Mouse (Mus musculus) brain, adult 2 months (tissue): ENCODE results near the gene Pwp2.
A peak's percentile ranks its signal among the peaks of the same experiment; 100 is the strongest.
"Not testable (repeated sequence)": the region's sequence is repeated elsewhere in the genome, so short reads cannot be mapped to it uniquely, and the experiment has no call there.

Experiments used
- DNase-seq: peaks from one replicate; pipeline ENCODE4 v3.0.0; 2011; ENCODE audit warnings: low read depth, low spot score

Gene Pwp2

DNA sequence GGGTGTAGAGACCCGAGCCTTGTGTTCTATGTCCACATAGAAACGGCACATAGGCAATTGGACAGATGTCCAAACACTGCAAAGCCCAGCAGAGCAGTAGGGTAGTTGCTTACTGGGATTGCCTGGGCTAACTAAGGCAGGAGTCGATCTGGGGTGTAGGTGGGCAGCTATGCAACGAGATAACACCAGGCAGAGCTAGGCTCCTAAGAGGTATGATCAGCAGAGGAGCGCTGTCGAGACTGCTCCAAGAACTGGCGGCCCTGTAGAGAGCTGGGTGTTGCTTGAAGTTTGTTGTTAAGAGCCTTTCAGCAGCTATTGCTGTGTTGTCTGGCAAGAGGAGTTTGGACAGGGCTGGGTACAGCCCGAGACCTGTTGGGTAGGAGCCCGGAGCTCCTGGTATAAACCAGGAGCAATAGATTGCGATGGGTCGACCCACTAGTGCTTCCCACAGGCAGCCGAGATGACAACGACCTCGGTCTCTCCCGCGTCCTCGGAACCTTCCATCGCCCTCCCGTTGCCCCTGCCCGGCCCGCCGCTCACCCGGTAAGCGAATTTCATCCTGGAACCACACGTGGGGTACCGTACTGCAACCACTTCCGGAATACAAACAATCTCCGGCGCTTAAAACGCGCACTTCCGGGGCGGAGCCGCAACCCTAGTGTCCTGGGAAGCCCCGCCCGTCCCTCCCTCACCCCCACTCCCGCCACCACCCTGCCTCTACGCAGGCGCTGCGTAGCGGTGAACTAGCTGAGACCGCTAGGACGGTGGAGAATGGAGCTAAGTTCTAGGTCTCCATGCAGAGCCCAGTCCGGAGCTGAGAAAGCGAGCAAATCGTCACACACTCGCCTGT, at the start of gene Pwp2:
Gene Pwp2 (minus strand): TSS at position 619 of the 850 bp plus-strand sequence.
- DNase-seq = peak; percentile 98

DNA sequence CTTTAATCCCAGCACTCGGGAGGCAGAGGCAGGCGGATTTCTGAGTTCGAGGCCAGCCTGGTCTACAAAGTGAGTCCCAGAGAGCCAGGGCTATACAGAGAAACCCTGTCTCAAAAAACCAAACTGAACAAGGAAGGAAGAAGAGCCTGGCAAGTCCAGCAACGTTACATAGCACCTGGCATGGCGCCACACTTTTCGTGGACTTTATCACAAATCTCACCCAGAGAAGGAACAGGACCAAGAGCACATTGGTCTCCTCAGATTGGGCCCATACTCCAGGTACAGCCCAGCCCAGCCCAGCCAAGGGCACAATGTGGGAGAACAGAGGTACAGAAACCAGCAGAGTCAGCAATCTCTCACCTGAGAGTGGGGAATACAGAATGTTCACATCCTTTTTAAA, 48.8 kb upstream of the Pwp2 start:
- no peak for DNase-seq

DNA sequence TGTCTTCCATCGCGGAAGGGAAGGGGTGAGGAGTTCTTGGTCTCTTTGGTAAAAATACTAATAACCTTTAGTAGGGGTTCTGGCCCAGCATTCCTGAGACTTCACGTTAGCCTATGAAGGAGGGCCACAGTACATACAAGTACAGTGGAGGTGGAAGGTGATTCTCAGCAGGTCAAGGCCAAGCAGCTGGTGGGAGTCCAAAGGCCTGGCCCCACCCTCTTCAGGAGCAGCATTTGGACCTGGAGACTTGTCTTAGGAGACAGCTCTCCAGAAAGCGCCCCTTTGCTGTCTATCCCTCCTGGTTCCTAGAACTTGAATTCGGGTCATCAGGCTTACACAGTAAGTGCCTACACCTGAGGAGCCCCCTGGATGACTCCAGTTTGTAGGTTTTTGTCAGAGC, 48.2 kb upstream of the Pwp2 start:
- DNase-seq = no peak

DNA sequence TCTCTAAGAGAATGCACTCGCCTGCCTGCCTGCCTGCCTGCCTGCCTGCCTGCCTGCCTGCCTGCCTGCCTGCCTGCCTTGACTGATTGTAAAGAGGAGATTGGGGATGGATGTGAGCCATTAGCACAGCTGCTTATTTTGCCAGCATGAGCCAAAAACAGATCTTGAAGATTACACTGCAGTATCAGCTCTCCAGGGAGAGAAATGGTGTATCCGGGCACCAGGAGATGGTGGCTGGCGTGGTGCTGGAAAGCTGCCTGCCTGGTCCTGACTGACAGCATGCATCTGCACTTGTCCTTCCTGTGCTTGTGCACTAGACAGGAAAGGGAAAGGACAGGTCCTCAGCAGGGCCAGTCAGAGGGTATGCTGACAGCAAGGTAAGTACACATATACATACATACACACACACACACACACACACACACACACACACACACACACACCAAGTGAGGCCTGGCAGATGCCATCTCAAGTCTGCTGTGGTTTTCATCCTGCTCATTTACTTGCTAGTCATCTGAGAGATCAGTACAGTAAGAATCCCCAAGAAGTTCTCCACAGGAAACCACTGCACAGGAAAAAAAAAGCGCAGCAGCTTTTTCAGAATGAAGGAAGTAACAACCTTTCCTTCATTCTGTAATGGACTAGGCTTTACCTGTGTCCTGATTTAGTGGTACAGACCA, 47.5 kb upstream of the Pwp2 start:
- peak; percentile 68 for DNase-seq

DNA sequence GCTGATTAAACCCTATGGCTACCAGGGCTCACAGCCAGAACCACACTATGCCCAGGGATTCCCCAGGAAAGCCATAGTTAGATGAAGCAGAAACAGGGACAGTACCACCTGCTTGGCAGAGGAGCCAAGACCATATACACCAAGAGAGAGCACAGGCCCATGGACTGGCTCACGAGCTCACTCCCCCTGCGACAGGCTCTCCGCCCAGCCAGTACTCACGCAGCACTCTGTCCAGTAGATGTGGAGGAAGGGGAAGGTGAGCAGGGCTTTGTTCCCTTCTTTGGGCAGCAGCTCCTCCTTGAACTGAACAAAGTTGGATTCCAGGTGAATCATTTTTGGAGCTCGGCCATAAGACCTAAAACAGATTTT, 43.6 kb upstream of the Pwp2 start:
- DNase-seq = no peak

DNA sequence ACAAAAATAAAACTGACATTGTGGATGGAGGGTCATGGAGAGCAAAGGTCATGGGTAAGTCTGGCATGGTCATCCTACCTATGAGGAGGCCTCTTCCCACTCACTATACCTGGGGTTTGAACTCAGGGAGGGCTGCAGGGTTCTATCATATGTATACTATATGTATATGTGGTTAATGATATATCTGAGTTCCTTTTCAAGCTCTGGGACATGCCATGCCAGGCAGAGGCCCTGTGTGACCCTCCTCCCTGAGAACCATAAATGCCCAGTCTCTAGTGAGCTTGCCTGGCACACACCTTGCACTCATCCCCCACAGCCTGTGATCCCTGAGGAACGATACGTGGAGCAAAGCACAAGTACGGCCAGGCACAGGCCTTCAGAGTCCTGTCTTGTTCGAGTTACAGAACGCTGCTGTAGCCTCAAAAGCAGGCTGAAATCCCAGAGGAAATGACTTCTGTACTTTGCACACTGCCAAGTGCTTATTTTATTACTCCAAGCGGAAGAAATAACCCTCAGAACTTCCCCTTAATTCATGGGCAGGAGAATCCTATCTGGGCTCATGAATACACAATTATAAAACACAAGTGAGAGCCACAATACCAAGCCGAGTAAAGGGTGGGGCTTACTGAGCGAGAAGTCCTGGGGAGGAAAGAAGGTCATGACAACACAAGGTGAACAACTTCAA, 43.1 kb upstream of the Pwp2 start:
- no peak for DNase-seq

DNA sequence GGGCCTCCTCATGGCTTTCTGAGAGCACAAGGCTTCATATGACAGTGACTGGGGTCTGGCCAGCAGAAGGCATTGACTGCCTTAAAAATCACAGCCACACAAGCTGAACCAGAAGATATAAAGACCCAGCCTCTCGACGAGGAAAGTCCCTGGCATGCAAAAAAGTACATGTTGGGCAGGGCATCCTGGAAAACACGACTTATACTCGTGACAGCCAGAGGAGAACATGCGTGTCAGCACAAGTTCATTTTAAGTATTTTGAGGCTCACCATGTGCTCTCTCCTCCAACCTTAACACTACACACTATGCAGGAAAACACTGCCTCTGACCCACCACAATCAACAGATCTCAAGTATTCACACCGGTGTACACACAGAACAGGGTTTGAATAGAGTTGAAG, 39.2 kb upstream of the Pwp2 start:
- no peak for DNase-seq

DNA sequence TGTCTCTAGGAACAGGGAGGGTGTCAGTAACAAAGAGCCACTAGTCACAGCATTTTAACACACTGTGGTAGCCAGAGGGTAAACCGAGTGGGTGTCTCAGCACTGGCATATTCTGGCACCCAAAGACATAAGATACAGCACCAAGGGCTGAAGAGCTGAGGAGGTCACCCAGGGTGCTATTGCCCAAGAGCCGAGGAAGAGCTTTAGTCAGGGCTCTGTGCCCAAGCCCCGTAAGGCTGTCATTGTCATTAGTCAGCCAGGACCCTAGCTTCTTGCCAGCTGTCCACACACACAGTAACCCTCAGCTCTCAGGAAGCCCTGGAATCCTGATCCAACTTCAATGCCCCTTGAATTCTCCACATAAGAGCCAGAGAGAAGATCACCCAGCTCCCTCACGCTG, 38.0 kb upstream of the Pwp2 start:
- DNase-seq = no peak

GRCm38 (mm10) chr10:78221315-78221714, 36.4 kb upstream of the Pwp2 start:
- peak; percentile 51 for DNase-seq

- DNase-seq = peak; percentile 67
These were observed 34.6 kb upstream of the Pwp2 start for GRCm38 (mm10) chr10:78219528-78219927.

DNA sequence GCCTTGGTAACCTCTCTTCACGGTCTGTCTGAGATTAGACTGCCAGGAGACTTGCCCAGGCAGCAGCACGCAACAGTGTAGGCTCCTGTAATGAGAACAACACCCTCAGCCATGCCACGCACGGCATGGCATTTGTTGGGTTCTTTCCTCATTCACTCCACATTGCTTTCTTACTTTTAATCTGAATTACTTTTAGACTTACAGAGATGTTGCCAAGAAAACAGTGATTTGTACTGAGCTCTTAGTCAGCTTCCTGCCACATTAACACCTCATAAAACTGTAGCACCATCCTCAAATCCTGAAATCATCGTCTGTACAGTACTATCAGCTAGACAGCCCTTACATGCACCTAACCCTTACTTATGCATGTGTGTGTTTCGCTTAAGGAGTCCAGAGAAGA, 33.6 kb upstream of the Pwp2 start:
- DNase-seq = peak; percentile 62

GRCm38 (mm10) chr10:78216376-78217083, 31.6 kb upstream of the Pwp2 start:
- DNase-seq = no peak

GRCm38 (mm10) chr10:78214371-78214770, 29.4 kb upstream of the Pwp2 start:
- peak; percentile 77 for DNase-seq

DNA sequence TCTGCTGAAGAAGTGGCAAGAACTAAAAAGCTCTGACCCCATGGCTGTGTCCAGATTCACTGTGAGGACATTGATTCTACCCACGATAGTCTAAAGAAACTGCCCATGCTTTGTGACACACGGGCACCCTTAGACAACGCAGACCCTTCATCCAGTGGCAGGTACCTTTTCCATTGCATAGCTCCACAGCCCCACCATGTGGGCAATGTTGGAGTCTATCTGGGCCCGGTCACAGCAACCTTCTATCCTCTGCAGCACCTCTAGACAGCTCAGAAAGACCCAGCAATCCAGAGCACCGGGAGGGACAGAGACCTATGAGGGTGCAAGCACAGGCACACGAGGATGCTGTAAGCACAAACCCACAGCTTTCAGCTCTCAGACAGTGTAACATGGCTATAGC, 26.4 kb upstream of the Pwp2 start:
- DNase-seq = no peak

DNA sequence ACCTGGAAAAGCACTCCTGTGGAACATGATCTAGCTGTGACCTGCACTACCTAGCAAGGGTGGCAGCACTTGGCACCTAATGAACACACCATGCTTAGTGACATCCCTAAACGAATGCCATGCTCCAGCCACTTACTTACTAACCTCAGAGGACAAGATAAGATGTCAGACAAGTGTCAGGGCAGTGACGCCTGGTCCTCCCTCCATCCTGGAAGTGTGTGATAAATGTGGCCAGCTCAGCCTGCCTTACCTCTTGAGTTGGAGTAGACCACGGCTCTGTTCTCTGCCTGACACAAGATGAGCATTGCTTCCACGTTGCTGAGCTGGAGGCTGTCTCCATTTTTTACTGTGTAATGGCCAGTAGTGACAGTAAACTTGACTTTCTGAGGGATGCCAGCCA, 16.2 kb upstream of the Pwp2 start:
- DNase-seq = no peak

DNA sequence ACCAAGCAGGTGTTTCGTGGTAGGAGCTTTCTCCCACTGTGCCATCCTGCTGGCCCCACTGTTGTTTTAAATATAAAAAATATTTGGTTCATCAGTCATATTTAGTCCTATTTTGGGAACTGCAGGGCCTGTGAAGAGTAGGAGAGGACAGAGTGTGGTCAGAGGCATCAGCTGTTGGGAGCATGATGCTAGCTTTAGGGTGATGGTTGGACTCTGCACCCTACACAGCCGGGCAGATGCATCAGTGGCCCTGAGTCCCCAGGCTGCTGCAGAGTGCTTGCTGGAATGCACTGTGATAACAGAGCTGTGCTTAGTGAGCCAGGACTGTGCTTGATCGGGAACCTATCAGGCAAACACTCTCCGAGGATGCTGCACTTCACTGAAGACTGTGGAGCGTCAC, 8.0 kb upstream of the Pwp2 start:
- DNase-seq = no peak

- not testable (repeated sequence) for DNase-seq
These were observed 1.1 kb upstream of the Pwp2 start for GRCm38 (mm10) chr10:78186076-78186475.

GRCm38 (mm10) chr10:78185381-78185725, 404 bp upstream of the Pwp2 start:
- DNase-seq = no peak

DNA sequence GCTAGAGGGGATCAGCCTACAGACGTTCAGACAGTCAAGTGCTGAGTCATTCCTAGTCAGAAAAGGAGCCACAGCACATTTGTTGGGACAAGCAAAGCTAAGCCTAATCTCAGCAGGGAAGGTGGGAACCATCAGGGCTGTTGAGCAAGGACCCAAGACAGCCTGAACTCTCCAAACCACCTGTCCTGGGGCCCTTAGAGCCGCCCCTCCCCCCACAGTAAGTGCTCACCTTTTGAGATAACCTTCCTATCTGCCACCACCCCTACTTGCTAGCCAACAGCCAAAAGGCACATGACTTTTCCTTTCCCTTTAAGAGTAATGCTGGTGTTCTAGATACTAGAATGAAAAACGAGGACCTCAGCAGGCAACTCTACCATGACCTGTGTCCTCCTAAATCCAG, 1.4 kb downstream of the Pwp2 start:
- DNase-seq = no peak

DNA sequence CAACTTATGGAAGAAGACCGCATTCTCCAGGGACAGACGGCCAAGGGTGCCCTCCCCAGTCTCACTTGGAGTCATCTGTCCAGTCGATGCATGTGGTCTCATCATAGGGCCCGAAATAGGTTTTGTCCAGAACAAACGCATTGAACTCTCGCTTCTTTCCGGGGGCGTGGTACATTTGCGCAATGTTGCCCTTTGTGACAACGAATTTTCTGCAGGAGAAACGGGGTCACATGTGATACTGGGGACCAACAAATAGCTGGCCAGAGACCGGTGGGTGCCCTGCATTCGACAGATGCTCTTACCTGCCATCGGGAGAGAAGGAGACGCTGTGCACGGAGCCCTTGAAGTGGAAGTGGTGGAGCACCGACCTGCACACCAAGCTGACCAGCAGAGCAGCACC, 2.6 kb downstream of the Pwp2 start:
- DNase-seq = no peak

DNA sequence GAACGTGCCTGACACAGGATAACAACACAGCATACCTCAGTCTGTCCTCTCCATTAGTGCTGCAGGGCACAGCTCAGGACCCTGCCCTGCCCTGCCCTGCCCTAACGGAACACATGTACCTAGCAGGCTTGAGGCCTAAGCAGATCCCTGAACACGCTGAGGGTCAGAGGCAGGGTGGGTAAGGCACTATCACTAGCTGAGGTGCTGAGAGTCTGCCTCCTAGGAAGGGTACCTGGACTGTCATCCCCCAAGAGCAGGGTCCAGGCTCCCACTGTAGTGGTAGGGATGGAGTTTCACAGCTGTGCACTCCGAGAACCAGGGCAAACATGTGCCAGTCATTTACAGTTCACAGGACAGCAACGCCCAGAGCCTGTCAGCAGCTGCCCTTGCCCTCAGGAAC, 10.5 kb downstream of the Pwp2 start:
- no peak for DNase-seq

GRCm38 (mm10) chr10:78171581-78171980, 13.4 kb downstream of the Pwp2 start:
- DNase-seq = no peak
